Mouse (Mus musculus) liver, adult 2 months (tissue): ENCODE data around the gene Fcor.

Experiments used
- CTCF ChIP-seq: fragments of 200-500 bp; IDR thresholded peaks from 2 replicates; pipeline ENCODE4 v1.5.1; 2011; ENCODE audit warnings: low read depth, low read length, control low read depth
- POLR2A ChIP-seq: fragments of 200-500 bp; IDR thresholded peaks from 2 replicates; pipeline ENCODE4 v1.6.1; 2011; ENCODE audit warnings: low read length, control low read depth; ENCODE audit not compliant: insufficient read depth; ENCODE audit errors: extremely low read depth

- TF ChIP-seq CTCF (no peak), POLR2A (no peak)
Measured at GRCm38 (mm10) chr8:3701491-3701890, 29.3 kb upstream of the Fcor start.
